Mouse (Mus musculus) urinary bladder, postnatal 10 days (tissue): Measurements from ENCODE around the gene Pde10a.

Source experiments
- DNase-seq: peaks from one replicate; pipeline ENCODE4 v3.0.0; 2022; ENCODE audit warnings: low spot score

Pde10a gene

GRCm38 (mm10) chr17:8525225-8525721 lies at the start of gene Pde10a:
Gene Pde10a (plus strand): TSS chr17:8525372.
- no peak for DNase-seq

- no peak for DNase-seq
Measured at GRCm38 (mm10) chr17:8478554-8478953, 46.6 kb upstream of the Pde10a start.

- DNase-seq = no peak
Measured at GRCm38 (mm10) chr17:8479493-8480128, 45.6 kb upstream of the Pde10a start.

- DNase-seq = no peak
Measured at GRCm38 (mm10) chr17:8481797-8482196, 43.4 kb upstream of the Pde10a start.

GRCm38 (mm10) chr17:8482876-8483275 lies 42.3 kb upstream of the Pde10a start:
- no peak for DNase-seq

GRCm38 (mm10) chr17:8484246-8484645 lies 40.9 kb upstream of the Pde10a start:
- no peak for DNase-seq

GRCm38 (mm10) chr17:8485146-8485545 lies 40.0 kb upstream of the Pde10a start:
- no peak for DNase-seq

GRCm38 (mm10) chr17:8487824-8488223 lies 37.3 kb upstream of the Pde10a start:
- DNase-seq = no peak

- DNase-seq = no peak
Measured at GRCm38 (mm10) chr17:8490971-8491370, 34.2 kb upstream of the Pde10a start.

- no peak for DNase-seq
Measured at GRCm38 (mm10) chr17:8493461-8493860, 31.7 kb upstream of the Pde10a start.

GRCm38 (mm10) chr17:8498151-8498550 lies 27.0 kb upstream of the Pde10a start:
- no peak for DNase-seq

GRCm38 (mm10) chr17:8498655-8499054 lies 26.5 kb upstream of the Pde10a start:
- DNase-seq = no peak

GRCm38 (mm10) chr17:8499564-8500117 lies 25.5 kb upstream of the Pde10a start:
- no peak for DNase-seq

GRCm38 (mm10) chr17:8504381-8504780 lies 20.8 kb upstream of the Pde10a start:
- no peak for DNase-seq

GRCm38 (mm10) chr17:8505669-8506426 lies 19.3 kb upstream of the Pde10a start:
- DNase-seq = peak; percentile 55

GRCm38 (mm10) chr17:8506726-8507125 lies 18.4 kb upstream of the Pde10a start:
- no peak for DNase-seq

GRCm38 (mm10) chr17:8507654-8508053 lies 17.5 kb upstream of the Pde10a start:
- DNase-seq = no peak

- DNase-seq = peak; percentile 35
Measured at GRCm38 (mm10) chr17:8508305-8509141, 16.6 kb upstream of the Pde10a start.

GRCm38 (mm10) chr17:8516006-8516405 lies 9.2 kb upstream of the Pde10a start:
- DNase-seq = no peak

GRCm38 (mm10) chr17:8523986-8524385 lies 1.2 kb upstream of the Pde10a start:
- DNase-seq = no peak

- peak; percentile 37 for DNase-seq
Measured at GRCm38 (mm10) chr17:8524387-8525165, 596 bp upstream of the Pde10a start.
